Mouse (Mus musculus): ENCODE data around the gene Mrfap1. TPM values are rescaled to one million over a fixed set of nuclear protein-coding genes. Genes with fewer than 3 reads are reported as not detected.
A peak's percentile ranks its signal among the peaks of the same experiment; 100 is the strongest.
"Not testable (repeated sequence)": the region's sequence is repeated elsewhere in the genome, so short reads cannot be mapped to it uniquely, and the experiment has no call there.

Mrfap1 gene
- polyA plus RNA-seq (2015; fragmentation: Nextera tagmentation; extraction: Ambion mirVana) = 280 and 296 TPM in 2 replicates

DNA sequence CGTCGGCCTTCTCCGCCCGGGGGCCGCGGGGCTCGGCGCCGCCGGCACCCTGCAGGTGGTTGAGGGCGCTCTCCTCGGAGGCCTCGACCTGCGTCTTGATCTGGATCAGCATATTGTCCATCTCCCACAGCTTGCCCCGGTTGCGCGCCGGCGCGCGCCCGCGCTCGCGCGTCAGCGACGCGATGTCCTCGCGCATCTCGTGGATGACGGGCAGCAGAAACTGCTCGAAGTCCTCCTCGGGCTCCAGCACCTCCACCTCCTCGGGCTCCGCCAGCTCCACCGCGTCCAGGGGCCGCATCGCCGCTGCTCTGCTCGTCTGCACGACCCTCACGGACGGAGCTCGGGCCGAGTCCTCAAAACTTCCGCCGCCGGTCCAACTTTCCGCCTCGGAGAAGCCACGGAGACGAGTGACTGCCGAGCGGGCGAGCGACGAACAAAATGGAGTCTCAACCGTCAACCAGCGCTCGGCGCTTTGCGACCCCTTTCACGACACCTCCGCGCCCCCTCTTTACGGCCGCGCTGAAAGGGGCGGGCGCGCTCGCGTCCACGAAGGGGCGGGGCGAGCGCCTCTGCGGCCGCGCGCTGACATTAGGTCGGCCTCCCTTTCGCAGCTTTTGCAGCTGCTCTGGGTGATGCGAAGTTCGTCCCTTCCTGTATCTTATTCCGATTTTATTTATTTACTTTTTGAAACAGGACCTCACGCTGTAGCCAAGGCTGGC, at the start of gene Mrfap1:
Mrfap1 (minus strand) TSS at position 477 of the 719 bp plus-strand sequence.
- WGBS = under 1% methylated on average over 90 of the region's 90 CpGs

DNA sequence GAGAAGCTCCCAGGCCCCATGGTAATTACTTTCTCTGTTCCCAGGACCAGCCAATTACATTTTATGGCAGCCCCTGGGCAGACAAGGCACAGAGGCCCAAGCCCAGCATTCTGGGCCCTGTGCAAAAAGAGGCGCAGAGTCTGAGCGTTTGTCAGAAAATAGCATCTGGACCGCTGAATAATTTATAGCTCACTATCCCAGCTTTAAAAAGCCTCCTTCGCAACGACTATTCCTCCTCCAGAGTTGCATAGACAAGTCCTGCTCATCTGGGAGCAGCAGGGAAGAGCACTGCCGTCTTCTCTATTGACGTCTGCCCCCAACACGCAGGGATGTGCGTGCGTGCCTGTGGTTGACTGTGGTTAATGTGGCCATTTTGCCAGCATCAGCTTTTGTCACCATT, 47.9 kb upstream of the Mrfap1 start:
- Histone ChIP-seq H3K27ac (ENCODE audit: low read length) (no peak overlapping the region), H3K36me3 (ENCODE audit: control insufficient read depth, insufficient read depth, low read length) (no peaks in the 10 kb centered on the region), H3K4me1 (ENCODE audit: control insufficient read depth, insufficient read depth, low read length) (no peaks in the 10 kb centered on the region), H3K4me2 (ENCODE audit: low read depth, low read length) (no peak overlapping the region), H3K27me3 (replicated peaks; ENCODE audit: control insufficient read depth, insufficient read depth, low read length) (no peaks in the 10 kb centered on the region), H3K9me3 (ENCODE audit: control insufficient read depth, low read length) (no peaks in the 10 kb centered on the region), H3K9ac (ENCODE audit: low read depth, low read length) (no peak overlapping the region), H3K4me3 (ENCODE audit: low read length) (no peak overlapping the region)
- ATAC-seq = no peak
- WGBS = 75% methylated on average over 10 of the region's 10 CpGs

More for the DNA sequence above, at the start of gene Mrfap1:
- Histone ChIP-seq H3K9ac (ENCODE audit: low read depth, low read length) (peak within 1 kb of the TSS; percentile 85), H3K4me2 (ENCODE audit: low read depth, low read length) (peak within 1 kb of the TSS; percentile 63), H3K27ac (ENCODE audit: low read length) (peak within 1 kb of the TSS; percentile 95), H3K4me1 (ENCODE audit: control insufficient read depth, insufficient read depth, low read length) (peaks cover 21% of the 10 kb centered on the region), H3K4me3 (ENCODE audit: low read length) (peak within 1 kb of the TSS; percentile 71)
- ATAC-seq = peak; percentile 83
- not testable (repeated sequence) for H3K27me3 ChIP-seq (replicated peaks; ENCODE audit: control insufficient read depth, insufficient read depth, low read length); H3K9me3 ChIP-seq (ENCODE audit: control insufficient read depth, low read length); H3K36me3 ChIP-seq (ENCODE audit: control insufficient read depth, insufficient read depth, low read length)

DNA sequence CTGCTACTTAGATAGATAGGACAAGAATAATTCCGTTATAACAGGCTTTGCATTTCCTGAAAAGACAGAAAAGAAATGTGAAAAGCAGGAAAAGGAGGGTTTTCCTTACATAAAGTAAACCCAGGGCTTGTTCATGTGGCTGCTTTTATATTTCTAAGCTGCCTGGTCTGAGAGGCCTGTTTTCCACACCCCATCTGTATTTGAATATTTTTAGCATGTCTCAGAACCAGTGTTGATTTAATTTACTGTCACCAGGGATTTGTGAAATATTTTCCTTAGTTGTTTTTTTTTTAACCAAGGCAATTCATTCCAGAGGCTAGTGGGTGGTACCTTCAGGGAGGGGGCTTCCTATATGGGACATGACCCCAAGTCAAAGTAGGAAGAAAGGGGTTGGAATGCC, 45.1 kb upstream of the Mrfap1 start:
- Histone ChIP-seq H3K4me1 (ENCODE audit: control insufficient read depth, insufficient read depth, low read length) (no peaks in the 10 kb centered on the region), H3K27me3 (replicated peaks; ENCODE audit: control insufficient read depth, insufficient read depth, low read length) (no peaks in the 10 kb centered on the region), H3K36me3 (ENCODE audit: control insufficient read depth, insufficient read depth, low read length) (no peaks in the 10 kb centered on the region), H3K27ac (ENCODE audit: low read length) (no peak overlapping the region), H3K9me3 (ENCODE audit: control insufficient read depth, low read length) (no peaks in the 10 kb centered on the region), H3K4me2 (ENCODE audit: low read depth, low read length) (no peak overlapping the region), H3K4me3 (ENCODE audit: low read length) (no peak overlapping the region), H3K9ac (ENCODE audit: low read depth, low read length) (no peak overlapping the region)
- no peak for ATAC-seq
- WGBS = 64% methylated on average over 1 of the region's 1 CpGs

DNA sequence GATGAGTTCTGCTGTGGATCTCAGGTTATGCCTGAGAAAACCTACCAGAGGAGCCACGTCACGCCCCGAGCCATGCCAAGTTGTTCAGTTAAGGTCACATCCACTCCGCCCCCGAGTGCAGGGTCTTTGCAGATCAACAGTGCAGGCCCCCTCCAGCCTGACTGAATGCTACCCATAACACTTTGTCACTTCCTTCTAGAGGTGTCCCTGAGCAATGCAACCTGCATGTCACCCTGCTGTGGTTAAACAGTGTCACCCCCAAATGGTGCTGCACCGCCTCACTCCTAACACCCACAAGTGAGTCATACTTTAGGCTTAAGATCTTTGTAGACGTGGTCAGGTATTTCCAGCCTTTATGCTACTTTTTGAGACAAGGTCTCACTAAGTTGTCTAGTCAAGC, 43.5 kb upstream of the Mrfap1 start:
- no peaks in the 10 kb centered on the region for H3K36me3 ChIP-seq (ENCODE audit: control insufficient read depth, insufficient read depth, low read length)
- WGBS = 79% methylated on average over 7 of the region's 7 CpGs
- H3K4me1 ChIP-seq (ENCODE audit: control insufficient read depth, insufficient read depth, low read length) = no peaks in the 10 kb centered on the region
- H3K9me3 ChIP-seq (ENCODE audit: control insufficient read depth, low read length) = no peaks in the 10 kb centered on the region
- no peak overlapping the region for H3K27ac ChIP-seq (ENCODE audit: low read length)
- no peaks in the 10 kb centered on the region for H3K27me3 ChIP-seq (replicated peaks; ENCODE audit: control insufficient read depth, insufficient read depth, low read length)
- H3K4me2 ChIP-seq (ENCODE audit: low read depth, low read length) = no peak overlapping the region
- H3K4me3 ChIP-seq (ENCODE audit: low read length) = no peak overlapping the region
- ATAC-seq = no peak
- H3K9ac ChIP-seq (ENCODE audit: low read depth, low read length) = no peak overlapping the region

DNA sequence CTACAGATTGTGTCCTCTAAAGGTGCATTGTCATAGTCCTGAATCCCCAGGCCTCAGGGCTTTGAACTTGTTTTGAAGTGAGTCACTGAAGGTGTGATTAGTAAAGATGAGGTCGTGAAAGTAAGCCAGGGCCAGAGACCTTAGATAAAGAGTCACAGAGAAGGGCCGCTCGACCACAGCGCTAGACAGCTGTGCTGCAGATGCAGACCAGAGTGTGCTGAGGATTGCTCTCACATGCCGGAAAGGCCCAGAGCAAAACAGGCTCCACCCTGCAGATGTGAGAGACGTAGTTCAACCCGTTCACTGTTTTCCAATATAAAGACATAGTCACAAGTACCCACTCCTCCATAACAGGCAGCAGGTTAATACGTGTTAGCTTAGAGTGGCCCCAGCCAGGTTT, 43.0 kb upstream of the Mrfap1 start:
- no peaks in the 10 kb centered on the region for H3K27me3 ChIP-seq (replicated peaks; ENCODE audit: control insufficient read depth, insufficient read depth, low read length)
- 58% methylated on average over 8 of the region's 8 CpGs for WGBS
- H3K4me1 ChIP-seq (ENCODE audit: control insufficient read depth, insufficient read depth, low read length) = no peaks in the 10 kb centered on the region
- no peak overlapping the region for H3K4me3 ChIP-seq (ENCODE audit: low read length)
- H3K27ac ChIP-seq (ENCODE audit: low read length) = no peak overlapping the region
- no peak overlapping the region for H3K4me2 ChIP-seq (ENCODE audit: low read depth, low read length)
- no peak overlapping the region for H3K9ac ChIP-seq (ENCODE audit: low read depth, low read length)
- no peaks in the 10 kb centered on the region for H3K36me3 ChIP-seq (ENCODE audit: control insufficient read depth, insufficient read depth, low read length)
- H3K9me3 ChIP-seq (ENCODE audit: control insufficient read depth, low read length) = no peaks in the 10 kb centered on the region
- ATAC-seq = no peak

DNA sequence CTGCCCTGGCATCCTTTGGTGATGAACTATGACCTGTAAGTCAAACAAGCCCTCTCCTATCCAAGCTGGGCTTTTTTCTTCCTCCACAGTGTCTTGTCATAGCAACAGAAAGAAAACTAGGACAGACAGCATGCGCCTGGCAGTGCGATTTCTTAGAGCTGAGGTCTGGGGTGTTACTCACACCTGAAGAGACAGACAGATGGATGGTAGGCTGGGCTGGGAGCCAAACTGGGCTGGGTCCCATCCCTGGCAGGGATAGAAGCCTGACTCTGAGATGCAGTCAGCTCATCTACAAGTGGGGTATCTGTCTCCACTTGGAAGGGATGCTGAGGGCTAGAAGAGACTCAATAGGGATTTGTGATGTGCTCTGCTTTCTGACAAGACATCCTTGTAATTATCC, 42.5 kb upstream of the Mrfap1 start:
- ATAC-seq = no peak
- no peaks in the 10 kb centered on the region for H3K4me1 ChIP-seq (ENCODE audit: control insufficient read depth, insufficient read depth, low read length)
- H3K4me3 ChIP-seq (ENCODE audit: low read length) = no peak overlapping the region
- H3K27me3 ChIP-seq (replicated peaks; ENCODE audit: control insufficient read depth, insufficient read depth, low read length) = no peaks in the 10 kb centered on the region
- H3K9ac ChIP-seq (ENCODE audit: low read depth, low read length) = no peak overlapping the region
- WGBS = 83% methylated on average over 2 of the region's 2 CpGs
- no peak overlapping the region for H3K27ac ChIP-seq (ENCODE audit: low read length)
- H3K4me2 ChIP-seq (ENCODE audit: low read depth, low read length) = no peak overlapping the region
- H3K9me3 ChIP-seq (ENCODE audit: control insufficient read depth, low read length) = no peaks in the 10 kb centered on the region
- H3K36me3 ChIP-seq (ENCODE audit: control insufficient read depth, insufficient read depth, low read length) = no peaks in the 10 kb centered on the region

DNA sequence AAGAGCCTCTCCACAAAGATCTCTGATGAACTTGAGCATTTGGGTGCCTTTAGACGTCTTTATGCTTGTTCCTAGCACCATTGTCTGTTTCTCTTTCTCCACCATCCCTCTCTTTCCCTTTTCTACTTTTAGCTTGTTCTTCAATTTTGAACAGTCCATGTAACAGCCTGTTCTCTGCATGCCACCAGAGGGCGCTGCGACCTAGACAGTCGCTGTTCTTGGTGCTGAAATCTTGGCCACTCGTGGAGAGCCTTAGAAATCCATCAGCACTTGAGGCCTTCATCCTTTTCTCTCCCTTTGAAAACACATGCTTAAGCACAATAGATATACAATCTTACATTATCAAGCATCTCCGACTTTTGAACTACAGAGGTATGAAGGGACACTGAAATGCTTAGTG, 39.4 kb upstream of the Mrfap1 start:
- no peaks in the 10 kb centered on the region for H3K36me3 ChIP-seq (ENCODE audit: control insufficient read depth, insufficient read depth, low read length)
- no peak overlapping the region for H3K4me3 ChIP-seq (ENCODE audit: low read length)
- ATAC-seq = no peak
- H3K9ac ChIP-seq (ENCODE audit: low read depth, low read length) = no peak overlapping the region
- H3K9me3 ChIP-seq (ENCODE audit: control insufficient read depth, low read length) = no peaks in the 10 kb centered on the region
- H3K27ac ChIP-seq (ENCODE audit: low read length) = no peak overlapping the region
- 3% methylated on average over 6 of the region's 6 CpGs for WGBS
- no peaks in the 10 kb centered on the region for H3K27me3 ChIP-seq (replicated peaks; ENCODE audit: control insufficient read depth, insufficient read depth, low read length)
- H3K4me2 ChIP-seq (ENCODE audit: low read depth, low read length) = no peak overlapping the region
- H3K4me1 ChIP-seq (ENCODE audit: control insufficient read depth, insufficient read depth, low read length) = no peaks in the 10 kb centered on the region

DNA sequence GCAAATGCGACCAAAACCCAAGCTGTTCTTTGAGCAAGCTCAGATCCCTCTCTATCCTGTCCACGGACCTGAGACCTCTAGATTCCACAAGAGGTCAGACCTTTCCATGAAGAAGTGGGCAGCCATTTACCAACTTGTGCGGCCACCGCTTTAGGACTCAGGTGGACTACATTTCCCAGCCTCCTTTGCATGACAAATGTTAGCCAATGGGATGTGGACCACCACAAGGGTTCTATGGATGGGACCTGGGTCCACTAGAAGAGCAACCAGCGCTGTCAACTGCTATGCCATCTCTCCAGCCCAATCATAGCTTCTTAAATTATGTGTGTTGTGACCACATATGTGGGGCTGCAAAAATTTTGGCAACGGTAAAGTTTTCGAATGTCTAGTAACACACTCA, 34.7 kb upstream of the Mrfap1 start:
- no peak overlapping the region for H3K4me2 ChIP-seq (ENCODE audit: low read depth, low read length)
- ATAC-seq = no peak
- 65% methylated on average over 7 of the region's 7 CpGs for WGBS

DNA sequence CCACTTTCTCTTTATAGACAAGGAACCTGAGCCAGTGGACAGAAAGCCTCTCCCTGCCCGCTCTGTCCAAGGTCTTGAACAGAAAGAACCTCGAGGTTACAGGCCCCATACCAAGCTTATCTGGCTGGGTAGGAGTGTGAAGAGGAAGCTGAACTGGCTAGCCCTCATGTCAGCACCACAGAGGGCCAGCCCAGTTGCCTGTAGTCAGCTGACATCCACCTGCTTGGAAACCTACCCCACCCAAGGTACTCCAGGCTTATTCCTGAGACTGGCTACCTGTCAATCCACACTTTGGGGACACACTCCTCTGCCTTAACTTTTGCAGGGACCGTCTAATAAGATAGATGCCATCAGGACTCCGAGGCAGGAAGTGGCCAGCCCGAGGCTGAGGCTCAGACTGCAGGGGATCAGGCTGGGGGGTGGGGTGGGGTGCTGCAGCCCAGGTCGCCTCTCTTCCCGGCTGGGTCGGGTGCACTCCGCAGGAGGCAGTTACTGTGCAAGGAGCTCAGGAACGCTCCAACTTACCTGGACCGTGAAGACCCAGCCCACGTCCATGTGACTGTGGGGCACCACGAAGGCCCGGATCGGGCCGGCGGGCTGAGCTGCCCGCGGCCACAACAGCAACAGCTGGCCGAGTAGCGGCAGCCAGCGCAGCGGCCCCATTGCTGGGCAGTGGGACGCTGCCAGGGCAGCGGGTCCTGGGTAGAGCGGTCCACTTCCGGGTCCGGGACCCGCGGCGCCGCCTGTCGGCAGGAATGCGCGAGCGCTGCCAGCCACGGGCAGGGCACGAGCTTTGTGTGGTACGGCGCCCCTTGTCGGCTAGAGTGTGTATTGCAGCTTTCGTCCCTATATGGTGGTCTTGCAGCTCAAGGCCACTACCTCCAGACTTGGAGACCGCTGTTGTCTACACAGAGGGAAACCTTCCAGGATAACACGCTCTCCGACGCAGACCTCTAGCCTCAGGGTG, 33.6 kb upstream of the Mrfap1 start, which contains the start of gene Man2b2:
Man2b2 (minus strand) TSS at position 741 of the 967 bp plus-strand sequence.
- peak; percentile 92 for ATAC-seq
- H3K4me3 ChIP-seq (ENCODE audit: low read length) = peak within 1 kb of the TSS; percentile 68
- peak within 1 kb of the TSS; percentile 76 for H3K27ac ChIP-seq (ENCODE audit: low read length)
- WGBS = 3% methylated on average over 46 of the region's 46 CpGs
- no peaks in the 10 kb centered on the region; the same call in 1 of the 2 replicates for H3K4me1 ChIP-seq (ENCODE audit: control insufficient read depth, insufficient read depth, low read length)
- H3K9ac ChIP-seq (ENCODE audit: low read depth, low read length) = peak within 1 kb of the TSS; percentile 84
- H3K4me2 ChIP-seq (ENCODE audit: low read depth, low read length) = peak within 1 kb of the TSS; percentile 80
- peaks cover 5% of the 10 kb centered on the region; the same call in 1 of the 2 replicates for H3K36me3 ChIP-seq (ENCODE audit: control insufficient read depth, insufficient read depth, low read length)
- H3K9me3 ChIP-seq (ENCODE audit: control insufficient read depth, low read length) = no peaks in the 10 kb centered on the region
- no peaks in the 10 kb centered on the region for H3K27me3 ChIP-seq (replicated peaks; ENCODE audit: control insufficient read depth, insufficient read depth, low read length)

More for the DNA sequence above, 34.7 kb upstream of the Mrfap1 start:
- no peak overlapping the region for H3K27ac ChIP-seq (ENCODE audit: low read length)
- H3K9me3 ChIP-seq (ENCODE audit: control insufficient read depth, low read length) = no peaks in the 10 kb centered on the region
- no peaks in the 10 kb centered on the region; the same call in 1 of the 2 replicates for H3K4me1 ChIP-seq (ENCODE audit: control insufficient read depth, insufficient read depth, low read length)
- no peaks in the 10 kb centered on the region for H3K27me3 ChIP-seq (replicated peaks; ENCODE audit: control insufficient read depth, insufficient read depth, low read length)
- no peak overlapping the region for H3K9ac ChIP-seq (ENCODE audit: low read depth, low read length)
- H3K4me3 ChIP-seq (ENCODE audit: low read length) = no peak overlapping the region
- no peaks in the 10 kb centered on the region for H3K36me3 ChIP-seq (ENCODE audit: control insufficient read depth, insufficient read depth, low read length)

Data from intestine, embryonic 16.5 days (tissue).